Mouse (Mus musculus) MEL-GATA-1-ER (cell line): ENCODE results near the gene Gcsam.

ENCODE experiments used
- DNase-seq: peaks from one replicate; pipeline ENCODE4 v3.0.0-alpha.2; 2012; ENCODE audit warnings: low read depth; ENCODE audit errors: extremely low read depth

Gcsam gene

DNA sequence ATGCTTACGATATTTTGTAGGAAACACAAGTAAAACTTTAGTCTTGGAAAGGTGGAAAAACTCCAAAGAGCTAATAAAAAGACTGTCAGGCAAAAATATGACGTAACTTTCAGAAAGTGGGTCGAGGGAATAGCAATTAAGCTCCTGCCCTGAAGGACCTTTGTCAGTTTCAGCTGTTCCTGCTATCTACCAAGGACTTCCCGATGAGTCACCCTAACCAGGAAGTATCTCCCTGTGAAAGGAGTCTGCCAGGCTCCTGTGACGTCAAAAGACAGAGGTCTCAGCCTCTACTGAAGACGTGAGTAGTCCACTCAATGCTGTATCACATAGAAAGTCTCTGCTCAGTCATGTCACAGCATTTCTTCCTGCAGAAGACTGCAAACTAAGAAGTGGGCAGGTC is 34.2 kb downstream of the Gcsam start:
- DNase-seq, result no peak

DNA sequence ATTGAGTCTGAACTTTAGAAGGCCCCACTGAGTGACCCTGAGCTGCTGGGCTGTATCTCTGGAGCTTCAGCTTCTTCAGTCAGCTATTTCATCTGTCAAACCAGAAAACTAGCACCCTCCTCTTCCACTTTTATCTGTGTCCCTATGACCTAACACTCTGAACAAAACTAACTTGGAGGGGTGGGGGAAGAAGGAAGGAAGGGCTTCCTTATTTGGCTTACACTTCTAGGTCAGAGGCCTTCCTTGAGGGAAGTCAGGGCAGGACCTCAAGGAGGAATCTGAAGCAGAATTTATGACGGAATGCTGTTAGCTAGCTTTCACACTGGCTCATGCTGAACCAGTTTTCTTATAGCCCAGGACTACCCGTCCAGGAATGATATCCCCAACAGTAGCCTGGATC is 41.3 kb downstream of the Gcsam start:
- DNase-seq, result no peak

DNA sequence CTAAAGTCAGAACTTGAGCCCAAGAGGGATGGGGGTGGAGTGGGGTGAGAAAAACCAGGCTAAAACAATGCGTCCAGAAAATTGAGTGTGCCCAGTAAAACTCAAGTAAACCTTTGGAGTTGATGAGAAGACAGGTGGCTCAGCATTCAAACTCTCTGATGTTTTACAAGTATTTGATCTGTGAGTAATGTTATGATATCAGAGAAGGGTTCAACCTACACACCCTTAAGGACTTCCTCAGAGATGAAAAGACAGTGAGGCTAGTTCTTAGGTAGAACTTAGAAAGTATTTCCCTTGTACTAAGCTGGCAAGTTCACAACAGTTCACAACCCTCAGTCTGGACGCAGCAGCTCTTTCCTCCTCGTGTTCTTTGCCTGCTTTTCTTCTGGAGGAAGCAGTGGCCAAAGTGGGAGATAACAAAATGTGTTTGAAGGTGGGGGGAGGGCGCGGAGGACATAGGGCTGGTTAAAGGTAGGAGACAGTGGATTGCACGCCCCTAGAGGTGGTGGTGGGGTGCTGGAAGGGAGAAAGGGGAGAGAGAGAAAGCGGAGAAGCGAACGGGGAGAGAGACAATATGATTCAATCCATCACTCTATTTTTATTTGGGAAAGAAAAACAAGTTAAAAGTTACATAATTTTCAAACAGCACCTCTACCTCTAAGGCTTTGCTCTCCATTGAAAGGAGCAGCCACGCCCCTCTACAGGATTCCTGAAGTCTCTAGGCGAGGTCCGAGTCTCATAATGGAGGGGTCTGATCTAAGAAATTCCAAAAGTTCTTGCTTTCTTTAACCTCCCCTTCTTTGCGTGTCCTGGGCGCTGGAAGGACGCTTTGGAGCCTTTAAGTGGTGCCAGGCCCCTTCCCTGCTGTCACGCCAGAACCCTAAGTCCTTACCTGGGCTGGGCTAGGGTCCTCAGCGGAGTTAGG is 43.1 kb downstream of the Gcsam start:
- DNase-seq, result no peak

DNA sequence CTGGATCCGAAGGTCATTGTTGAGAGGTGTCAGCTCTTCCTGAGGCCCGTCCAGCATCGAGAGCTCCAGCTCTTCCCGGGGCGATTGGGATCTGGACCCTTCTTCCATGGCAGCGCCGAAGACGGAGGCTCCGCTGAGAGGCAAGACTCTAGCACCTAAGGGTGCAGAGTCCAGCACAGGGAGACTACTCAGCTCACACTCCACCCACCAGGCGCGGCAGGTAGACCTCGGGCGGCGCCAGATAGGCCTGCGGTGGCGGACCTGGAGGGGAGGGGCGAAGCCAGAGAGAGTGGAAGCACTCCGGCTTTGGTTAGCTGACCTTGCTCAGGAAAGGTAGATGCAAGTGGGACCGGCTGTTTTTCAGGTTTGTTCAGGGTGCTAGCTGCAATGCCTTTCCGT is 43.8 kb downstream of the Gcsam start, which contains the start of gene BC016579:
Gene BC016579 (minus strand): TSS at position 135 of the 399 bp plus-strand sequence.
- DNase-seq, result no peak

DNA sequence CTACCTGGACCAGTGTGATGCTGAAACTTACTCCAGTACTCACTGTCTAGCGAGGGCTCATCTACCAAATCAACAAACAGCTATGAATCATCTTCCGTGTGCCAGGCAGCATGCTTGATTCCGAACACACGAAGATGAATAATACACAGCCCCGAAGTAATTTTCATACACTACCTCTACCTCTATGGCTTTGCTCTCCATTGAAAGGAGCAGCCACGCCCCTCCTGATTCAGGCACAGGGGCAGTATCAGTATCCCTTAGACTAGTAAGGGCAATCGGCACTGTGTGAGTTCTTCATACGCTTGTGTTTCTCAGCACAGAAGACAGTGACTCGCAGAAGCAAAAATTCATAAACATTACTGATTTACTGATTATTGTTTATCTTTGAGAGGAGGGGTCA is 44.3 kb downstream of the Gcsam start:
- no peak for DNase-seq

DNA sequence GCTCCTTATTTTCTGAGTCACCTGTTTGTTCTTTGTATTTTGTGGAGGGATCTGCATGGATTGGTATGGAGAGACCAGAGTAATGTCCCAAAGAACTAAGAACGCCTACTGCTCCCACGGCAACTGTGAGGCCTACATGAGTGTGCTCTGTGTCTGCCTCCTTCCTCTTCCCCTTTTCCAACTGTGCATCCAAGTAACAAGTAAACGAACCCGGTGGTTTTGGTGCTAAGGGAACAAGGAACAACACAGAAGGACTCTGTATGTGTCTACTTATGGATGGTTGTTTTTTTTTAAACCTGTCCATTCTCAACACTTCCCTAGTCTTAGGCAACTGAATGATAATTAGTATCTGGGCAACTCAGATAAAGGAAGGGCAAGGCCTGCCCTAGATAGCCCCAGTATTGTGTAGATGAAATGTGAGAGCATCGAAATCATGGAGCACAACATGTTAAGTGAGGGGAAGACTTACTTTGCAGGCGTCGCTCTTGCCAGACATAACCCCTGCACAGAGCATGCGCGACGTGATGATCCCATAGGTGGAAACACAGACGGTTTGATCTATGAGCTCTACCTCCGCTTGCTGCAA is 47.5 kb downstream of the Gcsam start:
- DNase-seq, result peak; percentile 46

DNA sequence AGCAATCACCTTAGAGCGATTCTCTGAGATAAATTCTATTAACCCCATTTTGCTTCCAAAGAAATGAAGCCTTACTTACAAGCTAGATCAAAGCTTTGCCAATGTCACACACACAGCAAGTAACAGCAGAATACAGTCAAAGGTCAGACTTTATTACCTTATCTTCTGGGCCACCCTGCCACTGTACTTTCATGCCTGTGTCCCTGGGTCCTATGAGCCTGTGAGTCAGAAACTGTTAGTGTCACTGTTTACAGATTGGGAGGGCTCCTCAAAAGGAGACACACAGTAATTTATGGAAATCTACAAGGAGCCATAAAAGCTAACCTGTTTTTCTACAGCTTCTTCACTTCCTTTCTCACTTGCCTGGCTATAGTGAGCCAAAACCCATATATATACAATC is 48.1 kb downstream of the Gcsam start:
- DNase-seq, result no peak

DNA sequence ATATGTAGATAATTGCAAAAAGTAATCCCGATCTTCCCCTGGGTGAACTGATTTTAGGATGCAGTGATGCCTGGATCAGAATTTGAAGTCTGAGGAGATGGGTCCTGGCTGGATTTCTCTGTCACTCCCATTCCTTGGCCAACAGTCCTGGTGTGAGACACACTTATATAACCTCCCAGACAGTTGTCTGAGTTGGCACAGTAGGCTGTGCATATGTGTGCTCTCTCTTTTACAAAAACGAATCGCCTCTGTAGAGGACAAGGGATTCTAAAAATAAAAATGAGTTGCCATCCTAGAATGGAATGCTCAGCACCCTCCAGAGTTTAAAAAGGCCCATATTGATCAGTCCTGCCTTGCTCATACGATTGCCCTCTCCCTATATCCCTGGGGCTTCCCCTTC is 49.4 kb downstream of the Gcsam start:
- DNase-seq, result no peak

DNA sequence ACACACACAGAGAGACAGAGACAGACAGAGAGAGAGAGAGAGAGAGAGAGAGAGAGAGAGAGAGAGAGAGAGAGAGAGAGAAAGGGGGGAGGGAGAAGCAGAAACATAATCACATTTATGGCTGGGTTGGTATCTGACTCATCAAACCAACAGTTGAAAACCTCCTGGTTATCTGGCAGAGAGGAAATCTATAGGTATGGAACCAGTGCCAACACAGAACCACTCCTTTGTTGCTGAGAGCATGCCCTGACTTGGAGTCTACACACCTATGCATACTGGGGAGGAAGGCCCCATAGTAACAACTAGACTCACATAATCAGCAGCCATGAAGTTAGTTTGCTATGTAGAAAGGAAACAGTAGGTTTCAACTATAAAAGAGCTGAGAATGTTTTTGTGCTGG is 52.2 kb downstream of the Gcsam start:
- DNase-seq, result no peak

DNA sequence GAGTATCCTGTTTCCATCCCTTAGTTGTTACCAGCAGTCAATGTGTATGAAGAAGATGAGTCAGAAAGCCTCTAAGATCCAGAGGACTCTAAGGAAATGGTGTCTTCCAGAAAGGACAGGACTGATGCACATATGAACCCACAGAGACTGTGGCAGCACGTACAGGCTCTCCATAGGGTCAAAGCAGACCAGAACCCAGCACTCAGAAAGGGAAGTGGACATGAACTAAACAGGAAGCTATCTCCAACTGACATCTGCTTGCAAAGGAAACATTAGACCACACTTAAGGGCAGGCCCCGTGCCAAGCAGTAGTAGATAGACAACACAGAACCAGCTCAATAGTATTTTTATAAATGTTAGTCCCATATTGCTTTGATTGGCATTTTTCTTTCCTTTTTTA is 56.0 kb downstream of the Gcsam start:
- DNase-seq, result peak; percentile 92

DNA sequence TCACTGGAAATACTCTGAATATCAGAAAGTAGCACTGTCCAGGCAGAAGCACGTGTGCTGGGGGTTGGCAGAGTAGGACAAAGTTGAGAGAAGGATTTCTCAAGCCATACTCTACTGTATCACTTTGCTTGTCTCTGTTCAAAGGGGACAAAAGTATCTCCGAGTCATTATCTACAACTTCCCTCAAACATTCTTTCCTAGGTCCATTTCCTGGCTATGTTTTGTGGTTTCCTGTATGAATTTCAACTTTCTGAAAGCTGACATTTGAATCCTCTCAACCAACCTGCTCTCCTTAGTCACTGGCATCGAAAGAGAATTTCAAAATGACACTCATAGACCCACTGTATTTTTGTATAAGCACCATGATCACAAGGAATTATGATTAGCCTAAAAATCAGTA is 58.0 kb downstream of the Gcsam start:
- DNase-seq, result peak; percentile 67

DNA sequence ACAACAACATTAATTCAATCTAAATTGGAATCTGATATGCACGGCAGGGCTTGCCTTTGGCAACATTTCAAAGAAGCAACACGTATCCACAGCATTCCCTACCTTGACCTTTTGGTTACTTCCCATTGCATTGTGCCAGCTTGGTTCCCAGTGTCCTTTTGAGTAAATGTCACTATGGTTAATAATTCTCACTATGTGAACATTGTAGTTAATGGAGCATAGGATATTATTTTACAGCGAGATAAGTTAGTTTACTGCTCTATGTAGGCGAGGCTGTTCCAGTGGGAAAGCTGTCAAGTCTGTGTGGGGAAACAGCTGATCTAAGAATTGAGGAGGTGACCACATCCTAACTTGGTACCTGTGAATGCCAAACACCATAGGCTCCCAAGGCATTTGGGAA is 59.8 kb downstream of the Gcsam start:
- no peak for DNase-seq
